In genomic region chr19:37290906-37291305, GRCm38 (mm10) we compare ENCODE assay signal across 19 mouse cellular contexts. TPM values are rescaled to one million over a fixed set of nuclear protein-coding genes. Genes with fewer than 3 reads are reported as not detected.
DNase-seq lines count a peak whose midpoint lies in the region; ATAC-seq and TF ChIP-seq lines count a peak whose summit lies in the region.
"Had no signal": no experiment of that assay in that cellular context is flagged by ENCODE, and none has a peak within 500 bp of the region (broad histone marks: within the 10 kb centered on the region; RNA-seq: fewer than 3 reads in every experiment).

No protein-coding gene starts in this region.

- TF ChIP-seq CTCF in heart, postnatal 0 days (IDR thresholded peaks at IDR 0.05; ENCODE audit: low read depth): no peak

- no peak overlapping the region for H3K4me3 ChIP-seq in heart, embryonic 12.5 days
- no peak overlapping the region for H3K4me3 ChIP-seq in heart, postnatal 0 days (ENCODE audit: low read depth, low read length)
- H3K4me3 ChIP-seq in hindbrain, embryonic 12.5 days: no peak overlapping the region
- no peak overlapping the region for H3K4me3 ChIP-seq in midbrain, embryonic 11.5 days (ENCODE audit: low read depth, low read length)
- H3K4me3 ChIP-seq: embryonic facial prominence, embryonic 13.5 days; hindbrain, embryonic 15.5 days; liver, embryonic 12.5 days had no signal

- H3K4me1 ChIP-seq in heart, embryonic 12.5 days (replicated peaks): peaks cover 23% of the 10 kb centered on the region
- H3K4me1 ChIP-seq in heart, postnatal 0 days (ENCODE audit: control insufficient read depth, insufficient read depth): 0 out of 2 replicates have a peak, but pooled peaks cover 7% of the 10 kb centered on the region
- no peaks in the 10 kb centered on the region for H3K4me1 ChIP-seq in hindbrain, embryonic 12.5 days
- H3K4me1 ChIP-seq in midbrain, embryonic 11.5 days (ENCODE audit: control insufficient read depth, insufficient read depth, low read length): no peaks in the 10 kb centered on the region
- H3K4me1 ChIP-seq: embryonic facial prominence, embryonic 13.5 days; hindbrain, embryonic 15.5 days; liver, embryonic 12.5 days had no signal

- H3K27me3 ChIP-seq in heart, embryonic 12.5 days (replicated peaks): no peaks in the 10 kb centered on the region
- no peaks in the 10 kb centered on the region for H3K27me3 ChIP-seq in heart, postnatal 0 days (ENCODE audit: control insufficient read depth, insufficient read depth, low read length)
- no peaks in the 10 kb centered on the region for H3K27me3 ChIP-seq in hindbrain, embryonic 12.5 days
- H3K27me3 ChIP-seq in midbrain, embryonic 11.5 days (ENCODE audit: control insufficient read depth, insufficient read depth, low read length): no peaks in the 10 kb centered on the region
- H3K27me3 ChIP-seq: embryonic facial prominence, embryonic 13.5 days; hindbrain, embryonic 15.5 days; liver, embryonic 12.5 days had no signal

- H3K9ac ChIP-seq in heart, embryonic 12.5 days: no peak overlapping the region
- H3K9ac ChIP-seq in heart, postnatal 0 days (replicated peaks; ENCODE audit: low read depth, low read length): no peak overlapping the region
- no peak overlapping the region for H3K9ac ChIP-seq in hindbrain, embryonic 12.5 days
- H3K9ac ChIP-seq in midbrain, embryonic 11.5 days (ENCODE audit: low read length): no peak overlapping the region
- H3K9ac ChIP-seq: embryonic facial prominence, embryonic 13.5 days; hindbrain, embryonic 15.5 days; liver, embryonic 12.5 days; lung, embryonic 14.5 days had no signal

- H3K9me3 ChIP-seq in heart, embryonic 12.5 days (replicated peaks): no peaks in the 10 kb centered on the region
- no peaks in the 10 kb centered on the region for H3K9me3 ChIP-seq in heart, postnatal 0 days (replicated peaks; ENCODE audit: control insufficient read depth, low read length)
- no peaks in the 10 kb centered on the region for H3K9me3 ChIP-seq in hindbrain, embryonic 12.5 days (replicated peaks)
- no peaks in the 10 kb centered on the region for H3K9me3 ChIP-seq in midbrain, embryonic 11.5 days (ENCODE audit: control insufficient read depth, low read length)
- H3K9me3 ChIP-seq: embryonic facial prominence, embryonic 13.5 days; hindbrain, embryonic 15.5 days; liver, embryonic 12.5 days had no signal

- no peak for TF ChIP-seq EP300 in heart, postnatal 0 days (IDR thresholded peaks at IDR 0.05; ENCODE audit: low read depth)

- H3K36me3 ChIP-seq in heart, embryonic 12.5 days: peaks cover 19% of the 10 kb centered on the region
- H3K36me3 ChIP-seq in heart, postnatal 0 days (replicated peaks; ENCODE audit: control insufficient read depth, insufficient read depth, low read length): peaks cover 13% of the 10 kb centered on the region
- 0 out of 2 replicates have a peak, but pooled peaks cover 2% of the 10 kb centered on the region for H3K36me3 ChIP-seq in hindbrain, embryonic 12.5 days
- H3K36me3 ChIP-seq in midbrain, embryonic 11.5 days (ENCODE audit: control insufficient read depth, insufficient read depth, low read length): peaks cover 4% of the 10 kb centered on the region; the same call in 1 of the 2 replicates
- H3K36me3 ChIP-seq: embryonic facial prominence, embryonic 13.5 days had no signal

- ATAC-seq in heart, embryonic 12.5 days (ENCODE audit: insufficient number of reproducible peaks, low FRiP score): 0 out of 2 replicates have a peak, but pooled peaks have one; percentile 6
- ATAC-seq in heart, postnatal 0 days (ENCODE audit: insufficient read depth, low read depth): peak; percentile 77
- peak; percentile 60 for ATAC-seq in megakaryocyte-erythroid progenitor cell, adult 5-6 weeks (replicated peaks; ENCODE audit: low FRiP score, low TSS enrichment, poor library complexity, severe bottlenecking)
- no peak for ATAC-seq in hindbrain, embryonic 12.5 days (ENCODE audit: low FRiP score)
- no peak for ATAC-seq in midbrain, embryonic 11.5 days (ENCODE audit: low FRiP score)
- ATAC-seq: forebrain, embryonic 16.5 days; intestine, embryonic 16.5 days; liver, embryonic 12.5 days had no signal

- no peak overlapping the region for H3K4me2 ChIP-seq in heart, embryonic 12.5 days
- H3K4me2 ChIP-seq in heart, postnatal 0 days (ENCODE audit: low read depth, low read length): no peak overlapping the region
- no peak overlapping the region for H3K4me2 ChIP-seq in hindbrain, embryonic 12.5 days (replicated peaks)
- no peak overlapping the region for H3K4me2 ChIP-seq in midbrain, embryonic 11.5 days
- H3K4me2 ChIP-seq: embryonic facial prominence, embryonic 13.5 days; hindbrain, embryonic 15.5 days; liver, embryonic 12.5 days; lung, embryonic 14.5 days had no signal

- peak overlapping the region; percentile 90 for H3K27ac ChIP-seq in heart, embryonic 12.5 days (ENCODE audit: poor library complexity, severe bottlenecking)
- peak overlapping the region; percentile 91 for H3K27ac ChIP-seq in heart, postnatal 0 days (ENCODE audit: low read depth)
- H3K27ac ChIP-seq in hindbrain, embryonic 12.5 days: no peak overlapping the region
- no peak overlapping the region for H3K27ac ChIP-seq in midbrain, embryonic 11.5 days (ENCODE audit: low read depth, low read length)
- H3K27ac ChIP-seq: embryonic facial prominence, embryonic 13.5 days; hindbrain, embryonic 15.5 days; kidney, postnatal 0 days; liver, embryonic 12.5 days had no signal

- 35% methylated on average over 8 of the region's 8 CpGs for WGBS in heart, embryonic 12.5 days
- WGBS in heart, postnatal 0 days: 37% methylated on average over 8 of the region's 8 CpGs
- 87% methylated on average over 8 of the region's 8 CpGs for WGBS in hindbrain, embryonic 12.5 days
- WGBS in midbrain, embryonic 11.5 days: 91% methylated on average over 8 of the region's 8 CpGs

- intact Hi-C loops in heart, postnatal 36 days (cut with DNase I): no loop called here

- no peak for DNase-seq in heart, postnatal 36 days
- DNase-seq in adrenal gland, postnatal 36 days: peak; percentile 58 to 61
- peak; percentile 83 for DNase-seq in heart, postnatal 0 days (ENCODE audit: low spot score)
- no peak for DNase-seq in spleen, postnatal 14 days (ENCODE audit: low spot score in 2 of 2)
- no peak for DNase-seq in midbrain, embryonic 11.5 days (ENCODE audit: low spot score, missing footprints)
- DNase-seq: cerebellum, adult 2 months; gastrocnemius, postnatal 25 days; lung, embryonic 14.5 days; right cerebral cortex, postnatal 4 days; thymus, adult 18-20 months had no signal

RNA-seq across cellular contexts. Expression of gene Ide, which starts 46.7 kb away (rescaled TPM):
- 62.0 and 62.7 TPM in 2 replicates for polyA plus RNA-seq in heart, embryonic 12.5 days (2016; fragmentation: Nextera tagmentation; extraction: Ambion mirVana)
- 10 to 100 TPM; 69.1 to 71.1 TPM for total RNA-seq in heart, postnatal 36 days (2021)
- 10 to 100 TPM; 86.6 to 99.3 TPM for total RNA-seq in adrenal gland, postnatal 36 days (2021)
- total RNA-seq in heart, postnatal 0 days (2014; rRNA removed; ENCODE audit: low replicate concordance): 57.5 and 60.8 TPM in 2 replicates
- polyA plus RNA-seq in heart, postnatal 0 days (2015; fragmentation: Nextera tagmentation; extraction: Ambion mirVana): 68.0 and 72.6 TPM in 2 replicates
- total RNA-seq in megakaryocyte-erythroid progenitor cell, adult 5-6 weeks (2014; fragmentation: Nextera tagmentation): 73.1 and 111 TPM in 2 replicates
- total RNA-seq in megakaryocyte-erythroid progenitor cell, adult 5-6 weeks (2017): 89.7 and 103 TPM in 2 replicates
- polyA plus RNA-seq in hindbrain, embryonic 12.5 days (2016; fragmentation: Nextera tagmentation; extraction: Ambion mirVana): 44.0 and 45.4 TPM in 2 replicates
- polyA plus RNA-seq in midbrain, embryonic 11.5 days (2014; fragmentation: Nextera tagmentation; extraction: Ambion mirVana): 59.8 and 65.3 TPM in 2 replicates

Comparison
In these comparisons a context has a peak if more than half of its experiments do, and no peak if none do; other contexts are left out.
1. DNase-seq: peak in adrenal gland, postnatal 36 days (2 of 2) and heart, postnatal 0 days (single experiment); none in heart, postnatal 36 days (0 of 2), spleen, postnatal 14 days (0 of 2) and midbrain, embryonic 11.5 days (single experiment).
2. ATAC-seq: peak in heart, embryonic 12.5 days (single experiment), heart, postnatal 0 days (single experiment) and megakaryocyte-erythroid progenitor cell, adult 5-6 weeks (single experiment); none in hindbrain, embryonic 12.5 days (single experiment) and midbrain, embryonic 11.5 days (single experiment).
3. H3K27ac ChIP-seq: peak in heart, embryonic 12.5 days (single experiment) and heart, postnatal 0 days (single experiment); none in hindbrain, embryonic 12.5 days (single experiment) and midbrain, embryonic 11.5 days (single experiment).